Mouse (Mus musculus) G1E (cell line): ENCODE results near the gene Prune1.

ENCODE experiments used
- CTCF ChIP-seq: IDR thresholded peaks from 2 replicates; pipeline ENCODE4 v1.5.1; 2012; ENCODE audit warnings: low read depth, low read length, inconsistent platforms, mixed read lengths
- GATA1 ChIP-seq: IDR thresholded peaks from 2 replicates; pipeline ENCODE4 v1.6.1; 2012; ENCODE audit warnings: borderline replicate concordance, low read length, inconsistent platforms, mixed read lengths
- POLR2AphosphoS5 ChIP-seq: IDR thresholded peaks from 2 replicates; pipeline ENCODE4 v1.6.1; 2012; ENCODE audit warnings: low read depth, low read length, inconsistent platforms; ENCODE audit not compliant: insufficient replicate concordance

DNA sequence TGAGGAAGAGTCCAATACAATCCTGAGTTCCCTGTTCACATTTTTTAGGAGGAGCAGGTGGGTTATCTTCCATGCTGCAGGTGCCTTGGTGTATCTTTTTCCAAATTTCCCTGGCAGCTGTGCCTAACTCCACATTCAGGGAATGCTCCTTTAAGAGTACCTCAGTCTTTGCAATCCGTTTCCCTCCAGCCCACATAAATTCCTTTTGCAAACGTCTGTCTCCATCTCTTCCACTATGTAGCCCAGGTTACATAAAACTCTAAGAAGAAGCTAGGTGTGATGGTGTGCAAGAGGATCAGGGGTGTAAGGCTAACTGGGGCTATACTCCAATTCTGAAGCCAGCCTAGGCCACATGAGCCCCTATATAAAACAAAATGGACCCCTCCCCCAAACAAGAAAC, 38.8 kb downstream of the Prune1 start:
- TF ChIP-seq CTCF (no peak), GATA1 (no peak), POLR2AphosphoS5 (no peak)
